Mouse (Mus musculus) CH12.LX (cell line): Measurements from ENCODE around the gene Steap2.

Experiments
- CTCF ChIP-seq, 2 experiments: IDR thresholded peaks in 1 of 2; conservative IDR thresholded peaks in 1 of 2; 2 replicates each; pipeline ENCODE4 v1.5.1; 2011 to 2012; ENCODE audit warnings: low read depth in 2 of 2, low read length in 2 of 2, improper control_type of control experiment in 1 of 2, inconsistent platforms in 1 of 2, mild to moderate bottlenecking in 1 of 2, moderate library complexity in 1 of 2
- E2F4 ChIP-seq: IDR thresholded peaks from 2 replicates; pipeline ENCODE4 v1.6.1; 2011; ENCODE audit warnings: low read depth, low read length, improper control_type of control experiment; ENCODE audit not compliant: insufficient replicate concordance
- EP300 ChIP-seq: IDR thresholded peaks from 2 replicates; pipeline ENCODE4 v1.6.1; 2011; ENCODE audit warnings: low read length, improper control_type of control experiment
- POLR2A ChIP-seq: IDR thresholded peaks from 2 replicates; pipeline ENCODE4 v1.6.1; 2011; ENCODE audit warnings: low read depth, mild to moderate bottlenecking, improper control_type of control experiment, low read length
- TBP ChIP-seq: conservative IDR thresholded peaks from 2 replicates; pipeline ENCODE4 v1.6.1; 2011; ENCODE audit warnings: low read depth, low read length, improper control_type of control experiment
- TCF12 ChIP-seq: IDR thresholded peaks from 2 replicates; pipeline ENCODE4 v1.6.1; 2014; ENCODE audit warnings: low read depth, mild to moderate bottlenecking, inconsistent platforms, low read length, improper control_type of control experiment
- UBTF ChIP-seq: IDR thresholded peaks from 2 replicates; pipeline ENCODE4 v1.6.1; 2012; ENCODE audit warnings: low read depth, mild to moderate bottlenecking, inconsistent platforms, low read length, improper control_type of control experiment, moderate library complexity

DNA sequence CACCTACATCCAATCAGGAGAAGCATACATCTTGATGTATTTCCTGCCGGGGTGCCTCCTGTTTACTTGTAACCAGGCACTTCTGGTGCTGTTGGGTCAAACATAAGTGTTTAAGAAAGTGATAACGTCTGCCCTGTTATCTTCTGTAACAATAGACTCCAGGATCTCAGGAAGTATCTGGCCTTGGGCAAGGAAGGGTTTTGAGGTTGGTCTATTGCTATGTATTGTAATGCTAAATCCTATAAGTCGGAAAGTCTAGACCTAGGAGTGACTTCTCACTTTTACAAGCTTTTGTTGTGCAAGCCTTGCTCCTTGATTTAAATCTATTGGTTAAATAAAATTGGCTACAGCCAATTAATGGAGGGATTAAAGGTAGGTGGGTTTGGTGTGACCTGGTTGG lies 4.5 kb upstream of the Steap2 start:
- TF ChIP-seq E2F4, result no peak
- no peak for TF ChIP-seq POLR2A
- TF ChIP-seq UBTF, result no peak
- TF ChIP-seq TCF12, result no peak
- TF ChIP-seq CTCF (conservative IDR thresholded peaks at IDR 0.05 in 1 of 2, IDR thresholded peaks at IDR 0.05 in 1 of 2; ENCODE audit: low read depth in 2 of 2, low read length in 2 of 2), result no peak
- no peak for TF ChIP-seq EP300
- TF ChIP-seq TBP, result no peak
